Mouse (Mus musculus) cerebellum, adult 2 months (tissue): ENCODE results near the gene Diaph3. TPM values are rescaled to one million over a fixed set of nuclear protein-coding genes. Genes with fewer than 3 reads are reported as not detected.

Experiments used
- DNase-seq, 2 experiments: peaks; one replicate each; pipeline ENCODE4 v3.0.0; 2021
- H3K27ac ChIP-seq: fragments of 200-500 bp; 2 replicates; pipeline ENCODE4 v1.5.1; 2012; ENCODE audit warnings: low read length, control low read depth, inconsistent platforms; ENCODE audit not compliant: insufficient read depth
- H3K27me3 ChIP-seq: fragments of 200-500 bp; 2 replicates; pipeline ENCODE4 v1.6.1; 2012; ENCODE audit warnings: inconsistent platforms, mild to moderate bottlenecking, low read length, moderate library complexity; ENCODE audit not compliant: control insufficient read depth, insufficient read depth
- H3K4me1 ChIP-seq: fragments of 200-500 bp; 2 replicates; pipeline ENCODE4 v1.6.1; 2011; ENCODE audit warnings: low read length; ENCODE audit not compliant: control insufficient read depth, insufficient read depth
- H3K4me3 ChIP-seq: fragments of 200-500 bp; replicated peaks from 2 replicates; pipeline ENCODE3; 2011; ENCODE audit warnings: mild to moderate bottlenecking, low read depth, low read length, control low read depth; ENCODE audit not compliant: insufficient read depth
- CTCF ChIP-seq: fragments of 200-500 bp; IDR thresholded peaks from 2 replicates; pipeline ENCODE4 v1.5.1; 2011; ENCODE audit warnings: low read depth, mild to moderate bottlenecking, control low read depth, low read length, moderate library complexity, borderline replicate concordance; ENCODE audit not compliant: insufficient read depth
- POLR2A ChIP-seq: fragments of 200-500 bp; IDR thresholded peaks from 2 replicates; pipeline ENCODE4 v1.6.1; 2011; ENCODE audit warnings: low read length, control low read depth, borderline replicate concordance; ENCODE audit not compliant: insufficient read depth
- WGBS: fragments of 180-500 bp; shearing (Covaris S2); methylation state at CpG from one replicate; pipeline ENCODE4 v1.1.7; 2018; 5-methylcytosine and 5-hydroxymethylcytosine counted together
- polyA plus RNA-seq: library from polyadenylated mRNA; depleted of rRNA; stranded (reverse); fragments of >200 nt; gene quantifications from 2 replicates; pipeline ENCODE4 v1.2.3, GENCODE M21; 2012

The Diaph3 gene
- polyA plus RNA-seq, 1 experiment: 2.0 TPM

DNA sequence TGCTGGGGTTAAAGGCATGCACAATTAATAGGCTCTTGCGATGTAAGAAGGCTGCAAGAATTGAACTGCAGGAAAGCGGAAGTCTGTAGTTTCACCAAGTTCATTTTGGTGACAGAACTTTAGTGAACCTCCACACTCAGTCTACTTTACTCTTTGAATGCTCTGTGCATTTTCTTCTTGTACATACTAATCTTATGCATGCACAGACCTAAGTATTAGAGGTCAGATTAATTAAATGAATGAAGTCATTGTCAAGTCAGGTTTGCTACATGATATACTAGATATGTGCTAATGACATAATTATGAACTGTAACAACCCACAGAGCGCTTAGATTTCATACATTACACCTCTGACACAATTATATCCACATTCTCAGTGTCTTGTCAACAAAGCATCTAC, 462.0 kb downstream of the Diaph3 start:
- TF ChIP-seq POLR2A (no peak), CTCF (no peak)
- Histone ChIP-seq H3K4me3 (no peak overlapping the region), H3K27me3 (no peaks in the 10 kb centered on the region), H3K4me1 (no peaks in the 10 kb centered on the region), H3K27ac (no peak overlapping the region)
- DNase-seq: no peak
- 94% methylated on average over 3 of the region's 3 CpGs for WGBS

DNA sequence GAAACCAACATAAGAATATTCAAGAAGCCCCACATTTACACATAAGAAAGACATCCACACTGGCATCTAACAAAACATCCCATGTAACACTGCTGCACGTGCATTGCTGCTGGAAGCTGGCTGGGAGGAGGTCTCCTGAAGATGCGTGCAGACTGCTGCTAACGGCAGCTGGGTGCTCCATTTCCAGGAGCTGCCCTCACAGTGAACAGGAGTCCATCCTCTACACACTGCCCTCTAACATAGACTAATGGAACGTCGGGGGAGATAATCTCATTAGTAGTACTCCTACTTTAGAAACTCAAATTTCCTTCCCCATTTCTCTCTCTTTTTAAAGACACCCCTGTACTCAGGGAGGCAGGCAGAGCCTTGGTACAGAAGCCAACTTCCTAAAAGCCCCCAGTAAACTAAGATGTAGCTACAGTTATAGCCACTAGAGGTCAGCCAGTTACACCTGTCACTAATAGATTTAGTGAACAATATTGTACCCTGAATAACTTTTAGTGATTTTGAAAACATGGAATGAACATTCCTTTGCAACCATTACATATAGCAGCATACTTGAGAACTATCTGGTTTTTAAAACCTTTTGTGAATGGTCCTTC, 462.8 kb downstream of the Diaph3 start:
- no peak overlapping the region for H3K27ac ChIP-seq
- no peak for TF ChIP-seq POLR2A
- no peak for TF ChIP-seq CTCF
- WGBS: 19% methylated on average over 5 of the region's 5 CpGs
- H3K4me3 ChIP-seq: no peak overlapping the region
- no peak for DNase-seq
- H3K27me3 ChIP-seq: no peaks in the 10 kb centered on the region
- no peaks in the 10 kb centered on the region for H3K4me1 ChIP-seq

DNA sequence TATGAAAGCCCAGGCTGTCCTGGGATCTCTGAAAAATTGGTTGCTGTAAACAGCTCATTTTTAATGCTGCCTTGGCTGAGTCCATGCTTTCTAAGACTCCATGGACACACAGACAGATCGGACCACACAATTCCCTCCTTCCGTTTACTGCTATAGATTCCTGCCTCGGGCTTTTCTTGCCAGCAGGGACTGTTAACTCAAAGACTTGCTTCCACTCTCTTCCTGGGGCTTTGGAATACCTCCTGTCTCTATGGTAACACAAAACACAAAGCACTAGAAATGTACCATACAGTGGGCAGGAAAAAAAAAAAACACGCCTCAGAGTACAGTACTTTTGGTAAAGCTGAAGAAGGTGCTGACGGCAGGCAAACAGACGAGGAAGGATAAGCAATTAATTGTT, 464.0 kb downstream of the Diaph3 start:
- no peak overlapping the region for H3K4me3 ChIP-seq
- H3K27me3 ChIP-seq: no peaks in the 10 kb centered on the region
- TF ChIP-seq CTCF (no peak), POLR2A (no peak)
- DNase-seq: no peak
- WGBS: 52% methylated on average over 6 of the region's 6 CpGs
- no peak overlapping the region for H3K27ac ChIP-seq
- H3K4me1 ChIP-seq: no peaks in the 10 kb centered on the region

DNA sequence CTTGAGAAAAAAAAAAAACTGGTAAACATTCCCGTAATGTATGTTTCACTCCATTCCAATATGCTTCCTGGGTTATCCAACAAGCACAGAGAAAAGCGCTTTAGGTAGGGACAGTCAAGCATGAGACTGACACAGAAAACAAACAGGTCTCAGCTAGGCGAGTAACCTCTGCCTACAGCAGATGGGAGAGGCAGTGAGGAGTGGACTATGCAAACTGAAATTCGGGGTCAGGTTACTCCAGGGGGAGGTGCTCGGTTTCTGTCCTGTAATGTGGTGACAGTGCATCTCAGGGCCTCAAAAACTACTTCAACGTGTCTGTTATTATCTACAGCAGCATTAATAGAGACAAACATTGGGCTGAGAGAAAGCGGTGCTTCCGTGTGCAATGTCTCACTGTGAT, 465.7 kb downstream of the Diaph3 start:
- Histone ChIP-seq H3K27ac (no peak overlapping the region), H3K27me3 (no peaks in the 10 kb centered on the region), H3K4me1 (no peaks in the 10 kb centered on the region), H3K4me3 (no peak overlapping the region)
- no peak for TF ChIP-seq POLR2A
- TF ChIP-seq CTCF: no peak
- WGBS: 75% methylated on average over 8 of the region's 8 CpGs
- DNase-seq: no peak

DNA sequence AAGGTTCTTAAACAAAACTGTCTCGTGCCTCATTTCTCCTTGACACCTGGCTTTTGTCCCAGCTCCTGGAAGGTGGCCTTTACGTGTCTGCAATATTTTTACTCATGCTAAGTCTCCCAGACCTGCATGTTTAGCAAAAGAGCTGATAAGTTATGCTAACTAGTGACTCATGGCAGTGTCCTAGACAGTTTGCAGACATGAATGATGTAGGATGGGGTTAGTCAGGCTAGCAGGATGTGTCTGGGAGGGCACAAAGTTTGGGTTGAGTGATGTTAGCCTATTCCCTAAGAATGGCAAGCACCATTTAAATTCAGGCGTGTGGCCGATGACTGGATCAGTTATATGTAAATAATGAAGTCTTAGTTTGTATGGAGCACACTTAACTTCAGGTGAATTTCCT, 478.2 kb downstream of the Diaph3 start:
- 74% methylated on average over 4 of the region's 4 CpGs for WGBS
- no peak for DNase-seq

DNA sequence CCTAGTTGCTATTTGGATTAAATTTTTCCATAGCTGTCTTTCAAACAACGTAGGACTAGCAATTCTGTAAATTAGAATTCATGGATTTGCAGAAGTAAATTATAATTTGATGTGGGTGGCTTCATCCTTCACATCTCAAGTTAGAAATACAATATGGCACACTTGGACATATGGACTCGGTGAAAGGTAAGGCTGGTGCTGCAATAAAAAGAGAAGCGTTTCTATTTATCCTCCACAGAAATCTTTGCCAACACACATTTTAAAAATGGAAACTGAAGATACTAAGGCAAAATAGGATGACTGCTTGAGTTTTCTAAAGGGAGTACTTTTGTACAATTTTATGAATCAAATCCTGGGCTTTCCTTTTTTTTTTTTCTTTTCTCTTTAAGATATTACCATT, 480.5 kb downstream of the Diaph3 start:
- no peak for TF ChIP-seq CTCF
- TF ChIP-seq POLR2A: no peak
- 85% methylated on average over 3 of the region's 3 CpGs for WGBS
- DNase-seq: no peak
- Histone ChIP-seq H3K4me1 (no peaks in the 10 kb centered on the region), H3K27me3 (no peaks in the 10 kb centered on the region), H3K27ac (no peak overlapping the region), H3K4me3 (no peak overlapping the region)

More for the DNA sequence above, 478.2 kb downstream of the Diaph3 start:
- Histone ChIP-seq H3K4me3 (no peak overlapping the region), H3K27ac (no peak overlapping the region), H3K4me1 (no peaks in the 10 kb centered on the region), H3K27me3 (no peaks in the 10 kb centered on the region)
- TF ChIP-seq CTCF (no peak), POLR2A (no peak)

DNA sequence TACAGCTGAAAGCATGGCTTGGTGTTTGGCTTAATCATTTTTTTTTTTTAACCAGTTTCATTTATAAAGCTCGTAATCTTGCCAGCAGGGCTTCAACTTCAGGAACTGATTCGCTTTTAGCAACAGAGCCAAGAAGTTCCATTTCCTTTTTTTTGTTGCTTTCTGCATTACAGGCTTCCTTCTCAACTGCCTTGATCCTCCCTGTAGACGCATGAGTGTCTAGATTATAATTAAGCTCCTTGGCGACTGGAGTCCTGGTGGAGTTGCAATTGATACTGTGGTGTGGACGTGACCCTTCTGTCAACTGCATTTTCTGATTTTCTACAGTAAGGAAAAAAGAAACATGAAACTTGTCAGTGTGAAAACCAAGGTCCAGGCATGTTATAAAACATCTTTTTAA, 484.8 kb downstream of the Diaph3 start:
- DNase-seq: no peak
- 53% methylated on average over 5 of the region's 5 CpGs for WGBS
- Histone ChIP-seq H3K4me1 (no peaks in the 10 kb centered on the region), H3K27me3 (no peaks in the 10 kb centered on the region), H3K4me3 (no peak overlapping the region), H3K27ac (no peak overlapping the region)
- TF ChIP-seq POLR2A (no peak), CTCF (no peak)

DNA sequence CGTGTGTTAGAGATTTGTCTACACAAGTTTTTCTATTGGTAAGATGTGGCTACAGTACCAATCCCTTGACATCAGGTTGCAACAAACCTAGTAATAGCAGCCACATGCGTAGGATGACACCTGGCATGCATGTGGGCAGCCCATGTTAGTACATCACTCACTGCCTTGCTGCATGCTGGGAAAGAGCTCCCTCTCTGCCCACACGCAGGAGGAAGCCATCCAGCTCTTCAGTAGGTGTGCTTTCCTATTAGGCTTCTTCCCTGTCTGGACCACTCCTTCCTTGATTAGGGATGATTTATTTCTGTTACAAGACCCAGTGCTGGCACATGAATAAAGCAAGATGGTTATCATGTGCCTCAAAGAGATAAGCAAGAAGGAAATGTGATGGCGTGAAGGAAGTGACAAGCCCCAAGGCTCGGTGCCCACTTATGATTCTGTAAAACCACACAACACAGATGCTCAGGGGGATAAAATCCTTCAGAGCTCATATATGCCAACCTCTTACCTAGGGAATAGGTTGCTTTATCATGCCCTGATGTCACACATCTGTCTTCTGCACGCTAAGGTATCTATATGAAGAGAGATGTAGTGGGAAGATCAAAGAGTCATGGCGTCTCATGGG, 494.4 kb downstream of the Diaph3 start:
- DNase-seq: no peak
- no peak overlapping the region for H3K27ac ChIP-seq
- 85% methylated on average over 7 of the region's 7 CpGs for WGBS
- no peaks in the 10 kb centered on the region for H3K27me3 ChIP-seq
- H3K4me1 ChIP-seq: no peaks in the 10 kb centered on the region
- TF ChIP-seq POLR2A (no peak), CTCF (no peak)
- H3K4me3 ChIP-seq: no peak overlapping the region

DNA sequence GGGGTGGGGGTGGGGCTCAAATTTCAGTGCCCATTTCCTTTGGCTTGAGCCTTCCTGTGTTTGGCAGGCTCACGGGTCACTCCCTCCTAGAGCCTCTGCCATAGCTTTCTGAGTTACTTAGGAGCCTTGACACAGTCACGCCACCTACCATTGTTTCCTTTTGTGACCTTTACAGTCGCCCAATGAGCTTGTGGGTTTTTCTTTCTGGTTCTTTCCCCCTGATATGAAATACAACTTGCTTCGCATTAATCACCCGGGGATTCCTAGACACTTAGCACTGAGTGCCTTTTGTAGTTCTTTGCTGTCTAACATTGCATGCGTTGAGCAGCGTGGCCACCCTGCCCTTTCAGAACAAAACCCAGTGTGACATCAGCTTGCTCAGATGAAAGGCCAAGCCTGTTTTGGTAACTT, 498.2 kb downstream of the Diaph3 start:
- H3K27ac ChIP-seq: no peak overlapping the region
- H3K4me1 ChIP-seq: no peaks in the 10 kb centered on the region
- no peak for TF ChIP-seq POLR2A
- no peak for TF ChIP-seq CTCF
- H3K4me3 ChIP-seq: no peak overlapping the region
- no peak for DNase-seq
- H3K27me3 ChIP-seq: no peaks in the 10 kb centered on the region
- 47% methylated on average over 7 of the region's 7 CpGs for WGBS
